Mouse (Mus musculus) kidney, adult 2 months (tissue): ENCODE measurements around the gene Btnl2. TPM values are rescaled to one million over a fixed set of nuclear protein-coding genes. Genes with fewer than 3 reads are reported as not detected.

Source experiments
- DNase-seq: peaks from one replicate; pipeline ENCODE4 v3.0.0; 2021
- H3K27ac ChIP-seq: fragments of 200-500 bp; 2 replicates; pipeline ENCODE4 v1.5.1; 2012; ENCODE audit warnings: low read depth, low read length, control low read depth, inconsistent platforms; ENCODE audit not compliant: insufficient read depth
- H3K27me3 ChIP-seq: fragments of 200-500 bp; replicated peaks from 2 replicates; pipeline ENCODE4 v1.6.1; 2012; ENCODE audit warnings: mild to moderate bottlenecking, moderate library complexity, low read length, inconsistent platforms; ENCODE audit not compliant: control insufficient read depth, insufficient read depth
- H3K36me3 ChIP-seq: fragments of 200-500 bp; 2 replicates; pipeline ENCODE4 v1.6.1; 2012; ENCODE audit warnings: mild to moderate bottlenecking, moderate library complexity, low read length, inconsistent platforms; ENCODE audit not compliant: control insufficient read depth, insufficient read depth
- H3K4me1 ChIP-seq: fragments of 200-500 bp; 2 replicates; pipeline ENCODE4 v1.6.1; 2011; ENCODE audit warnings: low read length; ENCODE audit not compliant: control insufficient read depth, insufficient read depth
- H3K4me3 ChIP-seq: fragments of 200-500 bp; 2 replicates; pipeline ENCODE4 v1.5.1; 2011; ENCODE audit warnings: mild to moderate bottlenecking, low read depth, low read length, control low read depth; ENCODE audit not compliant: insufficient read depth
- CTCF ChIP-seq: fragments of 200-500 bp; conservative IDR thresholded peaks from 2 replicates; pipeline ENCODE4 v1.5.1; 2011; ENCODE audit warnings: low read depth, mild to moderate bottlenecking, control low read depth, low read length, moderate library complexity, mixed read lengths; ENCODE audit not compliant: insufficient read depth, insufficient read length
- POLR2A ChIP-seq: fragments of 200-500 bp; IDR thresholded peaks from one replicate; pipeline ENCODE4 v1.6.1; 2011; ENCODE audit warnings: low read depth, low read length, control low read depth
- WGBS: fragments of 180-500 bp; shearing (Covaris S2); methylation state at CpG from one replicate; pipeline ENCODE4 v1.1.7; 2018; 5-methylcytosine and 5-hydroxymethylcytosine counted together
- polyA plus RNA-seq: library from polyadenylated mRNA; depleted of rRNA; stranded (reverse); fragments of >200 nt; gene quantifications from 2 replicates; pipeline ENCODE4 v1.2.3, GENCODE M21; 2012; rRNA removed

The Btnl2 gene
- polyA plus RNA-seq, 1 experiment = 0.11 TPM

DNA sequence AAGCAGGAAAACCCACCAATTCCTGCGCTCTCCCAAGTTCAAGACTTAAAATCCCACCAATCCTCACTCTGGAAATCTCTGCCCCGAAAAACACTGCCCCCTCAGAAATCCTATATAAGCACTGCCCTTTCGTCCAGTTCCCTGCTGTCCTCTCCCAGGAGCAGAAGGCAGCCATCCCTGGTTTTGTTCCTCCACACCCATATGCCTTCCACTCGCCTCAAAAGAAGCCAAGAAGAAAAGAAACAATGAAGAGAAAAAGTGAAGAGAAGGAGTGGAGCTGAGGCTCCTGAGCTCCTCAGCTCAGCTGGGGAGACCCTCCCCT, 44.7 kb downstream of the Btnl2 start:
- TF ChIP-seq POLR2A (no peak), CTCF (no peak)
- no peaks in the 10 kb centered on the region for H3K4me1 ChIP-seq
- 64% methylated on average over 4 of the region's 4 CpGs for WGBS
- no peaks in the 10 kb centered on the region for H3K36me3 ChIP-seq
- H3K27ac ChIP-seq = no peak overlapping the region
- H3K27me3 ChIP-seq = no peaks in the 10 kb centered on the region
- DNase-seq = no peak
- no peak overlapping the region for H3K4me3 ChIP-seq

DNA sequence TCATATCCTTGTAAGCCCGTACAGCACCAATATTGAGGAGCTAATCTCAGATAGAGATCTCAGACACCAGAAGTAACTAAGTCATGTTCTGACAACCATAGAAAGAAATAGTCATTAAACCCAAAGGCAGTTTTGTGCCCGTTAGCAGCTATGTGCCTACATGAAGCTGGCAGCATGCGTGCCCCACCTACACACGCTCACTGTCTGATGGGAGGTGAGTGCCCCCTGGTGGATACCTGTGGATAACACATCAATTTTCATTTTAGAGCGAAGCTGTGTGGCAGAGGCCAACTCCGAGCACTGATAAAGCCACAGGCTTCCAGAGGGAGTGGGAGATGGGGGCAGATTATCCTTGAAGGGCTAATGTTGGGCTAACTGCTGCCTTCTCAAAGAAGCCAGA, 56.5 kb downstream of the Btnl2 start:
- Histone ChIP-seq H3K36me3 (no peaks in the 10 kb centered on the region), H3K4me1 (no peaks in the 10 kb centered on the region), H3K27ac (no peak overlapping the region), H3K27me3 (no peaks in the 10 kb centered on the region), H3K4me3 (no peak overlapping the region)
- DNase-seq = peak; percentile 75
- TF ChIP-seq CTCF (peak; percentile 95), POLR2A (no peak)
- 18% methylated on average over 6 of the region's 6 CpGs for WGBS

Other genes starting within 250 kb of the Btnl2 start
- gene H2-DMa, start 235.3 kb upstream of the Btnl2 start, polyA plus RNA-seq = 30.1 and 37.1 TPM in 2 replicates
- gene Brd2, start 232.2 kb upstream of the Btnl2 start, polyA plus RNA-seq = 110 and 117 TPM in 2 replicates
- 3.2 and 15.6 TPM in 2 replicates for gene H2-DMb2, start 211.5 kb upstream of the Btnl2 start, polyA plus RNA-seq
- 72.3 and 80.5 TPM in 2 replicates for gene H2-DMb1, start 201.8 kb upstream of the Btnl2 start, polyA plus RNA-seq
- 14.5 and 19.4 TPM in 2 replicates for gene Tap1, start 167.3 kb upstream of the Btnl2 start, polyA plus RNA-seq
- gene Psmb9, start 167.1 kb upstream of the Btnl2 start, polyA plus RNA-seq = 21.5 and 32.3 TPM in 2 replicates
- gene Psmb8, start 157.1 kb upstream of the Btnl2 start, polyA plus RNA-seq = 34.2 and 58.1 TPM in 2 replicates
- gene Tap2, start 151.3 kb upstream of the Btnl2 start, polyA plus RNA-seq = 25.0 and 29.2 TPM in 2 replicates
- gene H2-Ob, start 115.9 kb upstream of the Btnl2 start, polyA plus RNA-seq = 2.3 and 15.1 TPM in 2 replicates
- 419 and 490 TPM in 2 replicates for gene H2-Ab1, start 97.1 kb upstream of the Btnl2 start, polyA plus RNA-seq
- 192 and 298 TPM in 2 replicates for gene H2-Aa, start 67.0 kb upstream of the Btnl2 start, polyA plus RNA-seq
- gene H2-Eb1, start 49.0 kb upstream of the Btnl2 start, polyA plus RNA-seq = 128 and 174 TPM in 2 replicates
- 0.04 and 0.78 TPM in 2 replicates for gene H2-Eb2, start 29.2 kb upstream of the Btnl2 start, polyA plus RNA-seq
- gene Btnl1, start 22.3 kb downstream of the Btnl2 start, polyA plus RNA-seq = not detected in 2 replicates
- 0.22 and 1.3 TPM in 2 replicates for gene BC051142, start 44.0 kb downstream of the Btnl2 start, polyA plus RNA-seq
- not detected in 2 replicates for gene Btnl4, start 122.5 kb downstream of the Btnl2 start, polyA plus RNA-seq
- gene Btnl6, start 162.5 kb downstream of the Btnl2 start, polyA plus RNA-seq = not detected in 2 replicates
- gene Notch4, start 209.4 kb downstream of the Btnl2 start, polyA plus RNA-seq = 14.4 and 18.4 TPM in 2 replicates
- 10.3 and 12.8 TPM in 2 replicates for gene Gpsm3, start 235.0 kb downstream of the Btnl2 start, polyA plus RNA-seq
- 51.3 and 56.2 TPM in 2 replicates for gene Pbx2, start 236.4 kb downstream of the Btnl2 start, polyA plus RNA-seq
- 2.1 TPM in 2 replicates for gene Ager, start 243.0 kb downstream of the Btnl2 start, polyA plus RNA-seq
- 208 and 256 TPM in 2 replicates for gene Rnf5, start 248.9 kb downstream of the Btnl2 start, polyA plus RNA-seq
- 245 and 294 TPM in 2 replicates for gene Agpat1, start 249.4 kb downstream of the Btnl2 start, polyA plus RNA-seq